Mouse (Mus musculus): ENCODE results near the gene Cnpy1. TPM values are rescaled to one million over a fixed set of nuclear protein-coding genes. Genes with fewer than 3 reads are reported as not detected.
A peak's percentile ranks its signal among the peaks of the same experiment; 100 is the strongest.

Gene Cnpy1
- 0.14 and 0.19 TPM in 2 replicates for polyA plus RNA-seq (2014; fragmentation: Nextera tagmentation; extraction: Ambion mirVana)

GRCm38 (mm10) chr5:28245574-28245973, at the start of gene Cnpy1:
Gene Cnpy1 (minus strand): TSS chr5:28245806.
- H3K27ac ChIP-seq (ENCODE audit: low read depth, low read length), result no peak within 1 kb of the TSS
- no peak within 1 kb of the TSS for H3K4me2 ChIP-seq (replicated peaks; ENCODE audit: low read depth, low read length)
- no peaks in the 10 kb centered on the region for H3K36me3 ChIP-seq (ENCODE audit: control insufficient read depth, insufficient read depth, low read length)
- H3K9ac ChIP-seq (ENCODE audit: low read depth, low read length), result no peak within 1 kb of the TSS
- no peaks in the 10 kb centered on the region for H3K4me1 ChIP-seq (ENCODE audit: control insufficient read depth, insufficient read depth, low read length)
- ATAC-seq (ENCODE audit: low FRiP score, low TSS enrichment), result no peak
- H3K27me3 ChIP-seq (ENCODE audit: control insufficient read depth, insufficient read depth, low read length), result no peaks in the 10 kb centered on the region
- no peaks in the 10 kb centered on the region for H3K9me3 ChIP-seq (ENCODE audit: control insufficient read depth, low read length)
- no peak within 1 kb of the TSS for H3K4me3 ChIP-seq (ENCODE audit: low read length)
- WGBS, result 82% methylated on average over 10 of the region's 11 CpGs

GRCm38 (mm10) chr5:28293990-28294389, 48.4 kb upstream of the Cnpy1 start:
- Histone ChIP-seq H3K27ac (ENCODE audit: low read depth, low read length) (no peak overlapping the region), H3K9me3 (ENCODE audit: control insufficient read depth, low read length) (no peaks in the 10 kb centered on the region), H3K36me3 (ENCODE audit: control insufficient read depth, insufficient read depth, low read length) (no peaks in the 10 kb centered on the region), H3K4me2 (replicated peaks; ENCODE audit: low read depth, low read length) (no peak overlapping the region), H3K4me3 (ENCODE audit: low read length) (no peak overlapping the region), H3K9ac (ENCODE audit: low read depth, low read length) (no peak overlapping the region), H3K4me1 (ENCODE audit: control insufficient read depth, insufficient read depth, low read length) (no peaks in the 10 kb centered on the region), H3K27me3 (ENCODE audit: control insufficient read depth, insufficient read depth, low read length) (no peaks in the 10 kb centered on the region)
- ATAC-seq (ENCODE audit: low FRiP score, low TSS enrichment), result 0 out of 2 replicates have a peak, but pooled peaks have one; percentile 16
- 6% methylated on average over 6 of the region's 6 CpGs for WGBS

- H3K4me3 ChIP-seq (ENCODE audit: low read length), result no peak overlapping the region
- no peak overlapping the region for H3K9ac ChIP-seq (ENCODE audit: low read depth, low read length)
- H3K9me3 ChIP-seq (ENCODE audit: control insufficient read depth, low read length), result no peaks in the 10 kb centered on the region
- H3K27ac ChIP-seq (ENCODE audit: low read depth, low read length), result no peak overlapping the region
- 9% methylated on average over 3 of the region's 3 CpGs for WGBS
- no peaks in the 10 kb centered on the region for H3K4me1 ChIP-seq (ENCODE audit: control insufficient read depth, insufficient read depth, low read length)
- ATAC-seq (ENCODE audit: low FRiP score, low TSS enrichment), result peak; percentile 82
- no peaks in the 10 kb centered on the region for H3K27me3 ChIP-seq (ENCODE audit: control insufficient read depth, insufficient read depth, low read length)
- no peaks in the 10 kb centered on the region for H3K36me3 ChIP-seq (ENCODE audit: control insufficient read depth, insufficient read depth, low read length)
- H3K4me2 ChIP-seq (replicated peaks; ENCODE audit: low read depth, low read length), result no peak overlapping the region
Observed at GRCm38 (mm10) chr5:28292281-28292680, 46.7 kb upstream of the Cnpy1 start.

GRCm38 (mm10) chr5:28291118-28291850, 45.7 kb upstream of the Cnpy1 start:
- no peaks in the 10 kb centered on the region for H3K4me1 ChIP-seq (ENCODE audit: control insufficient read depth, insufficient read depth, low read length)
- no peaks in the 10 kb centered on the region for H3K36me3 ChIP-seq (ENCODE audit: control insufficient read depth, insufficient read depth, low read length)
- no peak overlapping the region for H3K4me3 ChIP-seq (ENCODE audit: low read length)
- H3K9me3 ChIP-seq (ENCODE audit: control insufficient read depth, low read length), result no peaks in the 10 kb centered on the region
- H3K27ac ChIP-seq (ENCODE audit: low read depth, low read length), result no peak overlapping the region
- H3K4me2 ChIP-seq (replicated peaks; ENCODE audit: low read depth, low read length), result no peak overlapping the region
- no peaks in the 10 kb centered on the region for H3K27me3 ChIP-seq (ENCODE audit: control insufficient read depth, insufficient read depth, low read length)
- no peak overlapping the region for H3K9ac ChIP-seq (ENCODE audit: low read depth, low read length)
- WGBS, result 75% methylated on average over 5 of the region's 5 CpGs
- no peak for ATAC-seq (ENCODE audit: low FRiP score, low TSS enrichment)

- no peaks in the 10 kb centered on the region for H3K36me3 ChIP-seq (ENCODE audit: control insufficient read depth, insufficient read depth, low read length)
- ATAC-seq (ENCODE audit: low FRiP score, low TSS enrichment), result no peak
- no peaks in the 10 kb centered on the region for H3K27me3 ChIP-seq (ENCODE audit: control insufficient read depth, insufficient read depth, low read length)
- no peak overlapping the region for H3K27ac ChIP-seq (ENCODE audit: low read depth, low read length)
- no peaks in the 10 kb centered on the region for H3K4me1 ChIP-seq (ENCODE audit: control insufficient read depth, insufficient read depth, low read length)
- no peaks in the 10 kb centered on the region for H3K9me3 ChIP-seq (ENCODE audit: control insufficient read depth, low read length)
- H3K4me2 ChIP-seq (replicated peaks; ENCODE audit: low read depth, low read length), result no peak overlapping the region
- no peak overlapping the region for H3K9ac ChIP-seq (ENCODE audit: low read depth, low read length)
- H3K4me3 ChIP-seq (ENCODE audit: low read length), result no peak overlapping the region
- 48% methylated on average over 1 of the region's 1 CpGs for WGBS
Observed at GRCm38 (mm10) chr5:28290630-28291029, 45.0 kb upstream of the Cnpy1 start.

GRCm38 (mm10) chr5:28289111-28289510, 43.5 kb upstream of the Cnpy1 start:
- Histone ChIP-seq H3K4me1 (ENCODE audit: control insufficient read depth, insufficient read depth, low read length) (no peaks in the 10 kb centered on the region), H3K27me3 (ENCODE audit: control insufficient read depth, insufficient read depth, low read length) (no peaks in the 10 kb centered on the region), H3K36me3 (ENCODE audit: control insufficient read depth, insufficient read depth, low read length) (no peaks in the 10 kb centered on the region), H3K9ac (ENCODE audit: low read depth, low read length) (no peak overlapping the region), H3K4me3 (ENCODE audit: low read length) (no peak overlapping the region), H3K9me3 (ENCODE audit: control insufficient read depth, low read length) (no peaks in the 10 kb centered on the region), H3K4me2 (replicated peaks; ENCODE audit: low read depth, low read length) (no peak overlapping the region), H3K27ac (ENCODE audit: low read depth, low read length) (no peak overlapping the region)
- WGBS, result 31% methylated on average over 3 of the region's 3 CpGs
- no peak for ATAC-seq (ENCODE audit: low FRiP score, low TSS enrichment)

GRCm38 (mm10) chr5:28277279-28277678, 31.7 kb upstream of the Cnpy1 start:
- no peaks in the 10 kb centered on the region for H3K36me3 ChIP-seq (ENCODE audit: control insufficient read depth, insufficient read depth, low read length)
- no peak overlapping the region for H3K4me2 ChIP-seq (replicated peaks; ENCODE audit: low read depth, low read length)
- 57% methylated on average over 2 of the region's 2 CpGs for WGBS
- H3K4me1 ChIP-seq (ENCODE audit: control insufficient read depth, insufficient read depth, low read length), result no peaks in the 10 kb centered on the region
- no peak overlapping the region for H3K9ac ChIP-seq (ENCODE audit: low read depth, low read length)
- ATAC-seq (ENCODE audit: low FRiP score, low TSS enrichment), result no peak
- H3K27ac ChIP-seq (ENCODE audit: low read depth, low read length), result no peak overlapping the region
- H3K27me3 ChIP-seq (ENCODE audit: control insufficient read depth, insufficient read depth, low read length), result no peaks in the 10 kb centered on the region
- H3K4me3 ChIP-seq (ENCODE audit: low read length), result no peak overlapping the region
- no peaks in the 10 kb centered on the region for H3K9me3 ChIP-seq (ENCODE audit: control insufficient read depth, low read length)

- no peak overlapping the region for H3K9ac ChIP-seq (ENCODE audit: low read depth, low read length)
- H3K27me3 ChIP-seq (ENCODE audit: control insufficient read depth, insufficient read depth, low read length), result no peaks in the 10 kb centered on the region
- H3K4me1 ChIP-seq (ENCODE audit: control insufficient read depth, insufficient read depth, low read length), result no peaks in the 10 kb centered on the region
- WGBS, result 81% methylated on average over 2 of the region's 2 CpGs
- H3K27ac ChIP-seq (ENCODE audit: low read depth, low read length), result no peak overlapping the region
- ATAC-seq (ENCODE audit: low FRiP score, low TSS enrichment), result no peak
- H3K4me2 ChIP-seq (replicated peaks; ENCODE audit: low read depth, low read length), result no peak overlapping the region
- no peaks in the 10 kb centered on the region for H3K9me3 ChIP-seq (ENCODE audit: control insufficient read depth, low read length)
- no peak overlapping the region for H3K4me3 ChIP-seq (ENCODE audit: low read length)
- no peaks in the 10 kb centered on the region for H3K36me3 ChIP-seq (ENCODE audit: control insufficient read depth, insufficient read depth, low read length)
Observed at GRCm38 (mm10) chr5:28272836-28273235, 27.2 kb upstream of the Cnpy1 start.

- no peak overlapping the region for H3K4me2 ChIP-seq (replicated peaks; ENCODE audit: low read depth, low read length)
- H3K9me3 ChIP-seq (ENCODE audit: control insufficient read depth, low read length), result no peaks in the 10 kb centered on the region
- no peaks in the 10 kb centered on the region for H3K36me3 ChIP-seq (ENCODE audit: control insufficient read depth, insufficient read depth, low read length)
- H3K27ac ChIP-seq (ENCODE audit: low read depth, low read length), result no peak overlapping the region
- no peak for ATAC-seq (ENCODE audit: low FRiP score, low TSS enrichment)
- no peak overlapping the region for H3K9ac ChIP-seq (ENCODE audit: low read depth, low read length)
- no peak overlapping the region for H3K4me3 ChIP-seq (ENCODE audit: low read length)
- H3K27me3 ChIP-seq (ENCODE audit: control insufficient read depth, insufficient read depth, low read length), result no peaks in the 10 kb centered on the region
- no peaks in the 10 kb centered on the region for H3K4me1 ChIP-seq (ENCODE audit: control insufficient read depth, insufficient read depth, low read length)
- 51% methylated on average over 6 of the region's 6 CpGs for WGBS
Observed at GRCm38 (mm10) chr5:28269469-28269991, 23.9 kb upstream of the Cnpy1 start.

Data from kidney, embryonic 14.5 days (tissue).